Mouse (Mus musculus): ENCODE results near the gene Mettl21c.
"Not testable (repeated sequence)": the region's sequence is repeated elsewhere in the genome, so short reads cannot be mapped to it uniquely, and the experiment has no call there.

The Mettl21c gene

DNA sequence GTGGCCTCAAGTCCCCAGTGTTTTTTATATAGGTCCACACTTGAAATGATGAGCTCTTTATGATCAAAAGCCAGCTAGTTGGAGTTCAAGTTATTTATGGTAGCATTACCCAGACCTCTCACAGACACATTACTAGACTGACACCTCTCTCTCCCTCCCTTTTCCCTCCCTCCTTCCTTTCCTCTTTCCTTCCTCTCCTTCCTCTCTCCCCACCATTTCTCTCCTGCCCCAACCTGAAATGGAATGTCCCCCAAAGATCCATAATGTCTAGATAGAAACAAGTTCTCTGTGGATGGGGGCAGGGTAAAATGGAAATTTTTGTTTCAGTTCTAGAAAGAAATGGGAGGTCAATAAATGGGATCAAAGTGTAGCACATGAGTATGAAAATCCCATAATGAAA is at the start of gene Mettl21c:
Gene Mettl21c (minus strand): TSS at position 101 of the 400 bp plus-strand sequence.
- DNase-seq: no peak

DNA sequence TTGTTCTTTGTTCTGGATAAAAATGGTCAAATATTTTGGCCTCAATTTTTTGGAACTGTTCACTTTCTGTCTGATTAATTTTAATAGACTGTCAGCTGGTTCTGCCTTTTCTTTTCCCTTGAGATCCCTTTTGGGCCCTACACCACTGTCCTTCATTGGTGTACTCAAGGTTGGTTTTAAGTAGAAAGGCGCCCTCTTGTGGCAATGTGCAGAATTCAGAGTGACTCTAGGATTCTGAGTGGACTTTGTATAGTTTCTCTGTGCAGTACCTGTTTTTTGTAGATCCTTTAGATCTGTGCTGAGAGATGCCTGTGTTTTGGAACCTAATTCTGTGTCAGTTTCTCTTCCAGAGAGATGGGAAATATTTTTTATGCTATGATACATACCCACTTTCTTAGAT is 44.8 kb upstream of the Mettl21c start:
- DNase-seq: peak; percentile 39 to 54

- DNase-seq: no peak
These were observed 43.6 kb upstream of the Mettl21c start for GRCm38 (mm10) chr1:44063439-44063838.

GRCm38 (mm10) chr1:44061836-44062235 is 42.0 kb upstream of the Mettl21c start, which contains the start of gene Gm8251:
TSS of gene Gm8251 (minus strand) at chr1:44061936.
- no peak for DNase-seq

GRCm38 (mm10) chr1:44057805-44058204 is 38.0 kb upstream of the Mettl21c start:
- DNase-seq: no peak

DNA sequence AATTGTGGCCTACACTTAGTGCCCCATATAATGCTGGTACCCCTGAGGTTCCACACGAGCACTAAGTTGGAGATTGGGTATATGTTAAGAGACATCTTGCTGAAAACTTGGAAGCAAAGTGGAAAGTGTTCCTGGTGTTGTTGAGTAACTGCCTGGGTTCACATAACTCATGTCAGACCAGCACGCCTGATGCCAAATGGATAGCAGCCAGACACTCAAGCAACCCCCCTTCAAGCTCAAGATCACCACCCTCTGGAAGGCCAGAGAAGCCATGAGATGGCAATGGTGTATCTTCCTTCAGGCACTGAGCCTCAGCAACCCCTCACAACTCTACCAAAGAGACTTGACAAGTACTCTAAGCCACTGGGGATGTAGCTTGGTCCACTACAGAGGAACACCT is 26.7 kb upstream of the Mettl21c start:
- no peak for DNase-seq

DNA sequence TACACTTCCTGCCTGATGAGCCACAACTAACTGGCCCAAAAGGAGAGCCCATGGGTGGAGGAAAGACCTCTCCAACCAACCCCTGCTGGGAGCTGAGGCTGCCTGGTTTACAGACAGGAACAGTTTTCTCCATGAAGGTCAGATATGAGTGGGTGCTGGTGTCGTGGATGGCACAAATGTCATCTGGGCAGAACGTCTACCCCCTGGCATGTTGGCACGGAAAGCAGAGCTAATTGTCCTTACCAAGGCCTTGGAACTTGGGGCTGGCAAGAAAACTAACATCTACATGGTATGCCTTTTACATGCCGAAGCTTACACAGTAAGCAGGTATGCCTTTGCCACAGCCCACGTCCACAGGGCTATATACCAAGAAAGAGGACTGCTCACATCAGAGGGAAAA is 25.9 kb upstream of the Mettl21c start:
- DNase-seq: not testable (repeated sequence)

GRCm38 (mm10) chr1:44042555-44042915 is 22.7 kb upstream of the Mettl21c start:
- DNase-seq: no peak

- DNase-seq: peak; percentile 61 to 72
These were observed 22.1 kb upstream of the Mettl21c start for GRCm38 (mm10) chr1:44041797-44042554.

DNA sequence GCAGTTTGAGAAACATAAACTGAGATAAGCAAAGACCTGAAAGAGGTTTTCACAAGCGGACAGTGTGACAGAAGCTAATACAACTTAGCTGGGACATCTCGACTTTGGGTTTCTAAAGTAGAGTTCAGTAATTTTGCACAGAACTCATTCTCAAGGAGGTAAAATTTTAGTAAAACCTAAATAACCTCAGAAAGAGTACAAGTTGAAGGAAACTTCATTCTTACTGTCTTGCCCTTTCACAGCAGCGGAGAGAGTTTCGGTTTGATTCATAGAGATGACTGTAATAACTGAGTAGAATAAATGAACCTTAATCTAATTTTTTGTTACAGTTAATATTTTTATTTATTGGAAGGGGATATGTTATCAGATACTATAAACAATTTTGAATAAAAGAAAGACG is 13.1 kb upstream of the Mettl21c start:
- no peak for DNase-seq

DNA sequence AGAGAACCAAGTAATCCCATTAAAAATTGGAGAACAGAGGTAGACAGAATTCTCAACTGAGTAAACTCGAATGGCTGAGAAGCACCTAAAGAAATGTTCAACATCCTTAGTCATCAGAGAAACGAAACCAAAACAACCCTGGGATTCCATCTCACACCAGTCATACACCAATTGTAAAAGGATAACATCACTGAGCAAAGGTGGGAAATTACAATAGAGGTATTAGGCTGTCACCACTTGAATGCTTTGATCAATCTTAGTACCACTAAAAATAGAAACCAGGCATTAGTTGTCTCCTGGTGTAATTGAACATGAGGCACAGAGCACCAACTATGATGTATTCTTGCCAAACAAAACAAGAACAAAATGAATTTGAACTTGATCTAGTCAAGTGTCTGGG is 12.4 kb upstream of the Mettl21c start:
- DNase-seq: no peak

DNA sequence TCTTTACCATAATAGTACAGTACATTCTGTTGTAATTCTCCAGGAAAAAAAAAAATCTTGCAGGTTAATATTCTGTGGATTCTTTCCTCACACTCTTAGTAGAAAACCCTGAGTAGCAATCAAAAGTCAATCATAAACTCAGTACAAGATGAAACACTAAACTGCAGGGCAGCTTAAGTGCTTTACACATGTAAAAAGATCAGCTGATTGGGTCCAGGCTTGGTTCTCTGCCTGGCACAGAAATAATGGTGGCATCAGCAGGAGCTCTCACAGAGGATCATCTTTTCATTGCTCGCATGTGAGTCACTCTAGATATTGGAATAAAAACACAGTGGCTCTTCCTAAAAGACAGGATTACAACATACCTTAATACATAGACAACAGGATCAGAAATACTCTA is 7.8 kb upstream of the Mettl21c start:
- no peak for DNase-seq

DNA sequence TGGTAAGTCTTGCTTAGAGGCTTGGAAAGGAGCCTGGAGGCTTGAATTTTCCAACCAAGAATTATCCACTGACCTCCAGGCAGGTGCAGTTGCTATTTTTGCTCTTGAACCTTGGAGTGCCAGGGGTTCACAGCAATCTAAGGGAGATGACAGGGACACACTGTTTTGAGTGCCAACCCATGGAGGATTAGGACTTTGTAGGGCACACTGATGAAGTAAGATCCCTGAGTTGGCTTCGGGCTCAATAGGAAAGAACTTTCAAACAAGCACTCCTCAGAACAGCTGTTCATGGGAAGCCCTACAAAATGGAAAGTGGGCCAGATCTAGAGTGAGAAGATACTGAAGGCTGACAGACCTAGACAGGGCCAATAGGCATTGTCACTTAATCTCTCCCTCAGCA is 2.8 kb upstream of the Mettl21c start:
- no peak for DNase-seq

GRCm38 (mm10) chr1:44015556-44015955 is 4.3 kb downstream of the Mettl21c start:
- DNase-seq: no peak

- DNase-seq: no peak
These were observed 15.3 kb downstream of the Mettl21c start for GRCm38 (mm10) chr1:44004513-44004912.

DNA sequence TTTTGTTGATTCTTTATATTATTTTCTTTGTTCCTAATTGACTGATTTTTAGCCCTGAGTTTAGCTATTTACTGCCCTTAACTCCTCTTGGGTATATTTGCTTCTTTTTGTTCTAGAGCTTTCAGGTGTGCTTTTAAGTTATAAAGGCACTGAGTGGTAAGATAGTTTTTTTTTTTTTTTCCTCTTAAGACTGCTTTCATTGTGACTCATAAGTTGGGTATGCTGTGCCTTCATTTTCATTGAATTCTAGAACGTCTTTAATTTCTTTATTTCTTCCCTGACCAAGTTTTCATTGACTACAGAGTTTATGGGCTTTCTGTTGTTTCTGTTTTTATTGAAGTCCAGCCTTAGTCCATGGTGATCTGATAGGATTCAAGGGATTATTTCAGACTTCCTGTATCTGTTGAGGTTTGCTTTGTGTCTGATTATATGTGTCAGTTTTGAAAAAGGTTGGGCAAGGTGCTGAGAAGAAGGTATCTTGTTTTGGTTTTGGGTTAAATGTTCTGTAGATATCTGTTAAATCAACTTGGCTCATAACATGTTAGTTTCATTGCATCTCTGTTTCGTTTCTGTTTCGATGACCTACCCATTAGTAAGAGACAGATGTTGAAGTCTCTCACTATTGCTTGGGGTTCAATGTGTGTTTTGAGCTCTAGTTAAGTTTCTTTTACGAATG is 22.8 kb downstream of the Mettl21c start:
- DNase-seq: no peak

- DNase-seq: no peak
These were observed 48.7 kb downstream of the Mettl21c start for GRCm38 (mm10) chr1:43971089-43971488.

GRCm38 (mm10) chr1:43969361-43969760 is 50.5 kb downstream of the Mettl21c start:
- DNase-seq: no peak

DNA sequence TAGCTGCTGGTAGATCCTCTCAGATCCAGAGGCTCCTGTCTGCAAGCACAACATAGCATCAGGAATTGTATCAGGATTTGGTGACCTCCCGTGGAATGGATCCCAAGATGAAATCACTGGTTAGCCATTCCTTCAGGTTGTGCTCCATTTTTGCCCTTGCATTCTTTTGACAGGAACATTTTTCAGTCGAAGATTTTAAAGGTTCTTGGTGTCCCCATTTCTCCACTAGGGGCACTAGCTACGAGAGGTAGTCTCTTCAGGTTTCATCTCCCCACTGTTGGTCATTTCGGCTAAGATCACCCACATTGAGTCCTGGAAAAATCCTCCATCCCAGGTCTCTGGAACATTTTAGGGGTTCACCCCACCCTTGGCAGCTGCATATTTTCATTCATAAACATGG is 53.1 kb downstream of the Mettl21c start:
- no peak for DNase-seq

- no peak for DNase-seq
These were observed 55.5 kb downstream of the Mettl21c start for GRCm38 (mm10) chr1:43964381-43964780.
